Comparison of ENCODE assay signal across 12 mouse cellular contexts in genomic region chr11:4299735-4300474, GRCm38 (mm10). TPM values are rescaled to one million over a fixed set of nuclear protein-coding genes. Genes with fewer than 3 reads are reported as not detected.
DNase-seq lines count a peak whose midpoint lies in the region; ATAC-seq and TF ChIP-seq lines count a peak whose summit lies in the region.
"Had no signal": no experiment of that assay in that cellular context is flagged by ENCODE, and none has a peak within 500 bp of the region (broad histone marks: within the 10 kb centered on the region; RNA-seq: fewer than 3 reads in every experiment).

No protein-coding gene starts in this region.

- no peak for TF ChIP-seq CTCF in C2C12 (IDR thresholded peaks at IDR 0.05; ENCODE audit: control insufficient read depth, insufficient read depth, insufficient read length)
- TF ChIP-seq CTCF in heart, postnatal 0 days (IDR thresholded peaks at IDR 0.05; ENCODE audit: low read depth): no peak

- no peak overlapping the region for H3K9ac ChIP-seq in forebrain, embryonic 11.5 days (ENCODE audit: low read length)
- no peak overlapping the region for H3K9ac ChIP-seq in heart, postnatal 0 days (replicated peaks; ENCODE audit: low read depth, low read length)
- H3K9ac ChIP-seq in forebrain, embryonic 15.5 days (replicated peaks): no peak overlapping the region
- H3K9ac ChIP-seq: stomach, embryonic 15.5 days had no signal

- H3ac ChIP-seq in C2C12 (ENCODE audit: control insufficient read depth, insufficient read length, low read depth): no peak overlapping the region

- H3K27ac ChIP-seq in forebrain, embryonic 10.5 days: 0 out of 2 replicates have a peak overlapping the region, but pooled peaks have one; percentile 12
- no peak overlapping the region for H3K27ac ChIP-seq in forebrain, embryonic 11.5 days (ENCODE audit: low read depth, low read length)
- peak overlapping the region; percentile 3; the same call in 1 of the 2 replicates for H3K27ac ChIP-seq in heart, postnatal 0 days (ENCODE audit: low read depth)
- no peak overlapping the region for H3K27ac ChIP-seq in forebrain, embryonic 15.5 days (replicated peaks)
- H3K27ac ChIP-seq: stomach, embryonic 15.5 days had no signal

- no peaks in the 10 kb centered on the region for H3K36me3 ChIP-seq in forebrain, embryonic 10.5 days (replicated peaks)
- no peaks in the 10 kb centered on the region for H3K36me3 ChIP-seq in forebrain, embryonic 11.5 days (ENCODE audit: control insufficient read depth, insufficient read depth, low read length)
- H3K36me3 ChIP-seq in C2C12 (ENCODE audit: control insufficient read depth, insufficient read depth): no peaks in the 10 kb centered on the region
- H3K36me3 ChIP-seq in heart, postnatal 0 days (replicated peaks; ENCODE audit: control insufficient read depth, insufficient read depth, low read length): no peaks in the 10 kb centered on the region
- no peaks in the 10 kb centered on the region for H3K36me3 ChIP-seq in forebrain, embryonic 15.5 days
- H3K36me3 ChIP-seq: stomach, embryonic 15.5 days had no signal

- no peak for ATAC-seq in forebrain, embryonic 11.5 days (replicated peaks; ENCODE audit: low FRiP score)
- ATAC-seq in heart, postnatal 0 days (ENCODE audit: insufficient read depth, low read depth): no peak
- ATAC-seq in forebrain, embryonic 15.5 days (replicated peaks): no peak
- ATAC-seq: inflammation-experienced regulatory T-cells, adult 6 months had no signal

- no peak overlapping the region for H3K4me2 ChIP-seq in forebrain, embryonic 11.5 days (ENCODE audit: low read depth, low read length, severe bottlenecking)
- no peak overlapping the region for H3K4me2 ChIP-seq in heart, postnatal 0 days (ENCODE audit: low read depth, low read length)
- no peak overlapping the region for H3K4me2 ChIP-seq in forebrain, embryonic 15.5 days (replicated peaks)
- H3K4me2 ChIP-seq: stomach, embryonic 15.5 days had no signal

- no peaks in the 10 kb centered on the region for H3K79me2 ChIP-seq in C2C12 (ENCODE audit: control insufficient read depth, insufficient read depth)

- no peak for TF ChIP-seq EP300 in heart, postnatal 0 days (IDR thresholded peaks at IDR 0.05; ENCODE audit: low read depth)

- 81% methylated on average over 14 of the region's 14 CpGs for WGBS in forebrain, embryonic 10.5 days
- WGBS in forebrain, embryonic 11.5 days: 80% methylated on average over 14 of the region's 14 CpGs
- WGBS in heart, postnatal 0 days: 54% methylated on average over 14 of the region's 14 CpGs
- WGBS in forebrain, embryonic 15.5 days: 75% methylated on average over 14 of the region's 14 CpGs

- peaks cover 50% of the 10 kb centered on the region for H3K4me1 ChIP-seq in forebrain, embryonic 10.5 days
- no peaks in the 10 kb centered on the region for H3K4me1 ChIP-seq in forebrain, embryonic 11.5 days (replicated peaks; ENCODE audit: control insufficient read depth, insufficient read depth, low read length)
- H3K4me1 ChIP-seq in heart, postnatal 0 days (ENCODE audit: control insufficient read depth, insufficient read depth): peaks cover 68% of the 10 kb centered on the region
- 0 out of 2 replicates have a peak, but pooled peaks cover 2% of the 10 kb centered on the region for H3K4me1 ChIP-seq in forebrain, embryonic 15.5 days

- no peaks in the 10 kb centered on the region for H3K9me3 ChIP-seq in forebrain, embryonic 10.5 days
- no peaks in the 10 kb centered on the region for H3K9me3 ChIP-seq in forebrain, embryonic 11.5 days (ENCODE audit: control insufficient read depth, low read length)
- H3K9me3 ChIP-seq in heart, postnatal 0 days (replicated peaks; ENCODE audit: control insufficient read depth, low read length): no peaks in the 10 kb centered on the region
- H3K9me3 ChIP-seq in forebrain, embryonic 15.5 days: no peaks in the 10 kb centered on the region
- H3K9me3 ChIP-seq: stomach, embryonic 15.5 days had no signal

- no peak overlapping the region for H3K4me3 ChIP-seq in forebrain, embryonic 10.5 days
- no peak overlapping the region for H3K4me3 ChIP-seq in forebrain, embryonic 11.5 days (ENCODE audit: low read depth, low read length)
- no peak overlapping the region for H3K4me3 ChIP-seq in C2C12 (ENCODE audit: insufficient read depth, poor library complexity, severe bottlenecking)
- no peak overlapping the region for H3K4me3 ChIP-seq in heart, postnatal 0 days (ENCODE audit: low read depth, low read length)
- H3K4me3 ChIP-seq in forebrain, embryonic 15.5 days: no peak overlapping the region
- H3K4me3 ChIP-seq: stomach, embryonic 15.5 days had no signal

- DNase-seq in forebrain, embryonic 10.5 days (ENCODE audit: extremely low spot score, low spot score): no peak
- DNase-seq in forebrain, embryonic 11.5 days (ENCODE audit: low spot score): no peak
- peak; percentile 48 to 59 for DNase-seq in gastrocnemius, adult 8-10 months (ENCODE audit: low spot score in 2 of 2)
- DNase-seq in heart, postnatal 0 days (ENCODE audit: low spot score): no peak
- DNase-seq in cerebellum, adult 11 months: no peak
- DNase-seq in cerebellum, postnatal 4 days (ENCODE audit: low spot score in 2 of 2): no peak
- DNase-seq: adrenal gland, postnatal 10 days; cerebellum, adult 2 months had no signal

- H3K79me3 ChIP-seq in C2C12 (ENCODE audit: low read depth): no peaks in the 10 kb centered on the region

- H3K27me3 ChIP-seq in forebrain, embryonic 10.5 days (ENCODE audit: poor library complexity, severe bottlenecking): peaks cover 46% of the 10 kb centered on the region
- no peaks in the 10 kb centered on the region for H3K27me3 ChIP-seq in forebrain, embryonic 11.5 days (ENCODE audit: control insufficient read depth, insufficient read depth, low read length)
- H3K27me3 ChIP-seq in C2C12 (ENCODE audit: control insufficient read depth, insufficient read depth, insufficient read length): no peaks in the 10 kb centered on the region
- no peaks in the 10 kb centered on the region for H3K27me3 ChIP-seq in heart, postnatal 0 days (ENCODE audit: control insufficient read depth, insufficient read depth, low read length)
- H3K27me3 ChIP-seq in forebrain, embryonic 15.5 days: no peaks in the 10 kb centered on the region
- H3K27me3 ChIP-seq: stomach, embryonic 15.5 days had no signal

TF ChIP-seq in C2C12, 6 proteins besides CTCF, POLR2A, EP300 and RAD21:
- TF ChIP-seq MYOG (IDR thresholded peaks at IDR 0.05; ENCODE audit: control insufficient read depth, extremely low read depth, insufficient read length) (no peak), MYOD1 (IDR thresholded peaks at IDR 0.05; ENCODE audit: control insufficient read depth, insufficient read length, low read depth) (no peak), FOSL1 (IDR thresholded peaks at IDR 0.05; ENCODE audit: insufficient read depth, low read length, poor library complexity, severe bottlenecking) (no peak), MAX (IDR thresholded peaks at IDR 0.05) (peak; percentile 82), CEBPB (IDR thresholded peaks at IDR 0.05; ENCODE audit: low read depth) (peak; percentile 91), USF1 (IDR thresholded peaks at IDR 0.05; ENCODE audit: low read depth) (no peak)

RNA-seq across cellular contexts. Expression of gene Lif, which starts 42.5 kb away (rescaled TPM):
- 0.11 TPM in 1 of 2 replicates, not detected in the other for polyA plus RNA-seq in forebrain, embryonic 10.5 days (2016; fragmentation: Nextera tagmentation; extraction: Ambion mirVana)
- not detected in 2 replicates for polyA plus RNA-seq in forebrain, embryonic 11.5 days (2014; fragmentation: Nextera tagmentation; extraction: Ambion mirVana)
- polyA plus RNA-seq in C2C12 (2012; fragmentation: generic; extraction: Trizol): 1.0 TPM
- under 1 TPM in 2 of 4 experiments, not detected in 2; 0.19 to 0.22 TPM for total RNA-seq in gastrocnemius, adult 8-10 months (2022)
- total RNA-seq in heart, postnatal 0 days (2014; rRNA removed; ENCODE audit: low replicate concordance): 0.54 and 0.73 TPM in 2 replicates
- polyA plus RNA-seq in heart, postnatal 0 days (2015; fragmentation: Nextera tagmentation; extraction: Ambion mirVana): 0.32 and 0.71 TPM in 2 replicates
- not detected in 2 replicates for polyA plus RNA-seq in forebrain, embryonic 15.5 days (2015; fragmentation: Nextera tagmentation; extraction: Ambion mirVana)

Comparison
In these comparisons a context has a peak if more than half of its experiments do, and no peak if none do; other contexts are left out.
1. H3K27ac ChIP-seq: peak in forebrain, embryonic 10.5 days (single experiment) and heart, postnatal 0 days (single experiment); none in forebrain, embryonic 11.5 days (single experiment) and forebrain, embryonic 15.5 days (single experiment).
2. DNase-seq: peak in gastrocnemius, adult 8-10 months (2 of 2); none in forebrain, embryonic 10.5 days (single experiment), forebrain, embryonic 11.5 days (single experiment), heart, postnatal 0 days (single experiment), cerebellum, adult 11 months (single experiment) and cerebellum, postnatal 4 days (0 of 2).